ENCODE assay signal across 8 mouse cellular contexts in genomic region chr5:146220501-146220878, GRCm38 (mm10). TPM values are rescaled to one million over a fixed set of nuclear protein-coding genes. Genes with fewer than 3 reads are reported as not detected.
DNase-seq lines count a peak whose midpoint lies in the region; ATAC-seq and TF ChIP-seq lines count a peak whose summit lies in the region.

No protein-coding gene starts in this region.

- H3K9me3 ChIP-seq in embryonic facial prominence, embryonic 12.5 days = no peaks in the 10 kb centered on the region
- no peaks in the 10 kb centered on the region for H3K9me3 ChIP-seq in intestine, embryonic 16.5 days (ENCODE audit: control insufficient read depth, low read length)

- 7% methylated on average over 13 of the region's 13 CpGs for WGBS in embryonic facial prominence, embryonic 12.5 days
- WGBS in intestine, embryonic 16.5 days = 8% methylated on average over 13 of the region's 13 CpGs

- H3K9ac ChIP-seq in embryonic facial prominence, embryonic 12.5 days = peak overlapping the region; percentile 38
- peak overlapping the region; percentile 66 for H3K9ac ChIP-seq in intestine, embryonic 16.5 days (ENCODE audit: low read depth, low read length)

- TF ChIP-seq CTCF in layer of hippocampus, adult 2 months (conservative IDR thresholded peaks at IDR 0.05) = no peak

- H3K27ac ChIP-seq in layer of hippocampus, adult 2 months = peak overlapping the region; percentile 99
- H3K27ac ChIP-seq in embryonic facial prominence, embryonic 12.5 days = no peak overlapping the region
- peak overlapping the region; percentile 100 for H3K27ac ChIP-seq in intestine, embryonic 16.5 days (ENCODE audit: low read length)

- peak overlapping the region; percentile 75 for H3ac ChIP-seq in myocyte (ENCODE audit: control insufficient read depth, insufficient read length)

- TF ChIP-seq POLR2A in myocyte (IDR thresholded peaks at IDR 0.05; ENCODE audit: insufficient read length, low read depth) = no peak

- peak; percentile 59 for ATAC-seq in embryonic facial prominence, embryonic 12.5 days (ENCODE audit: insufficient number of reproducible peaks, insufficient read depth, low FRiP score, low TSS enrichment)
- ATAC-seq in intestine, embryonic 16.5 days = peak; percentile 78

- H3K4me2 ChIP-seq in embryonic facial prominence, embryonic 12.5 days (replicated peaks) = peak overlapping the region; percentile 58
- peak overlapping the region; percentile 59 for H3K4me2 ChIP-seq in intestine, embryonic 16.5 days (ENCODE audit: low read depth, low read length)
- peak overlapping the region; percentile 55 for H3K4me2 ChIP-seq in myocyte (ENCODE audit: low read depth)

- no peak for DNase-seq in layer of hippocampus, adult 2 months (ENCODE audit: low spot score in 2 of 2)
- no peak for DNase-seq in layer of hippocampus, postnatal 36 days
- DNase-seq in cerebellum, adult 9-11 months = no peak
- DNase-seq in adrenal gland, adult (ENCODE audit: inconsistent age in 2 of 2, low spot score in 1 of 2) = no peak
- DNase-seq in frontal cortex, postnatal 14 days (ENCODE audit: low spot score in 2 of 2) = no peak

- peaks cover 26% of the 10 kb centered on the region for H3K36me3 ChIP-seq in embryonic facial prominence, embryonic 12.5 days
- no peaks in the 10 kb centered on the region for H3K36me3 ChIP-seq in intestine, embryonic 16.5 days (ENCODE audit: control insufficient read depth, insufficient read depth, low read length)
- peaks cover 24% of the 10 kb centered on the region for H3K36me3 ChIP-seq in myocyte (ENCODE audit: control insufficient read depth, insufficient read depth)

- no peaks in the 10 kb centered on the region for H3K79me2 ChIP-seq in myocyte (ENCODE audit: control insufficient read depth, insufficient read depth)

- 0 out of 2 replicates have a peak, but pooled peaks cover 8% of the 10 kb centered on the region for H3K4me1 ChIP-seq in embryonic facial prominence, embryonic 12.5 days
- H3K4me1 ChIP-seq in intestine, embryonic 16.5 days (ENCODE audit: control insufficient read depth, insufficient read depth, low read length) = peaks cover 9% of the 10 kb centered on the region

- H3K4me3 ChIP-seq in layer of hippocampus, adult 2 months = peak overlapping the region; percentile 94
- peak overlapping the region; percentile 77 for H3K4me3 ChIP-seq in embryonic facial prominence, embryonic 12.5 days
- H3K4me3 ChIP-seq in intestine, embryonic 16.5 days (ENCODE audit: low read length) = peak overlapping the region; percentile 88
- H3K4me3 ChIP-seq in myocyte = peak overlapping the region; percentile 70

- H3K27me3 ChIP-seq in embryonic facial prominence, embryonic 12.5 days = no peaks in the 10 kb centered on the region
- H3K27me3 ChIP-seq in intestine, embryonic 16.5 days (replicated peaks; ENCODE audit: control insufficient read depth, insufficient read depth, low read length) = no peaks in the 10 kb centered on the region
- H3K27me3 ChIP-seq in myocyte (ENCODE audit: control insufficient read depth, insufficient read depth, insufficient read length) = no peaks in the 10 kb centered on the region

TF ChIP-seq in myocyte, 11 proteins besides CTCF, POLR2A, EP300 and RAD21:
- no peak for TF ChIP-seq TCF3 (IDR thresholded peaks at IDR 0.05; ENCODE audit: insufficient read length, low read depth)
- no peak for TF ChIP-seq POLR2AphosphoS2 (IDR thresholded peaks at IDR 0.05; ENCODE audit: insufficient read length, low read depth)
- no peak for TF ChIP-seq CEBPB (IDR thresholded peaks at IDR 0.05; ENCODE audit: insufficient read depth, poor library complexity, severe bottlenecking)
- TF ChIP-seq MYOG (IDR thresholded peaks at IDR 0.05; ENCODE audit: control insufficient read depth in 1 of 3, insufficient read depth in 1 of 3, insufficient read length in 2 of 3, low read depth in 2 of 3) = no peak
- TF ChIP-seq TCF12 (IDR thresholded peaks at IDR 0.05; ENCODE audit: insufficient read depth, poor library complexity, severe bottlenecking) = no peak
- no peak for TF ChIP-seq MAX (IDR thresholded peaks at IDR 0.05; ENCODE audit: low read depth)
- no peak for TF ChIP-seq SRF (IDR thresholded peaks at IDR 0.05; ENCODE audit: control insufficient read depth, insufficient read length, low read depth)
- TF ChIP-seq USF1 (IDR thresholded peaks at IDR 0.05; ENCODE audit: low read depth) = no peak
- no peak for TF ChIP-seq REST (IDR thresholded peaks at IDR 0.05; ENCODE audit: insufficient read depth, insufficient read length)
- TF ChIP-seq MYOD1 (IDR thresholded peaks at IDR 0.05; ENCODE audit: control insufficient read depth in 1 of 3, insufficient read length in 2 of 3, low read depth in 2 of 3) = no peak
- no peak for TF ChIP-seq E2F4 (IDR thresholded peaks at IDR 0.05; ENCODE audit: insufficient read depth)

RNA-seq across cellular contexts. Expression of gene Rnf6, which starts 0.9 kb away (rescaled TPM):
- total RNA-seq in layer of hippocampus, adult 2 months (2021) = 10 to 100 TPM; 64.6 to 70.8 TPM
- total RNA-seq in layer of hippocampus, postnatal 36 days (2021) = 10 to 100 TPM; 70.8 to 71.5 TPM
- 32.1 and 32.8 TPM in 2 replicates for polyA plus RNA-seq in embryonic facial prominence, embryonic 12.5 days (2016; fragmentation: Nextera tagmentation; extraction: Ambion mirVana)
- 53.0 and 56.0 TPM in 2 replicates for polyA plus RNA-seq in intestine, embryonic 16.5 days (2015; fragmentation: Nextera tagmentation; extraction: Ambion mirVana)
- 17.2 TPM for polyA plus RNA-seq in myocyte (2012; fragmentation: generic; extraction: Trizol)

RNA-seq across cellular contexts. Expression of gene Cdk8, which starts 10.5 kb away (rescaled TPM):
- total RNA-seq in layer of hippocampus, adult 2 months (2021) = 10 to 100 TPM; 40.7 to 44.5 TPM
- total RNA-seq in layer of hippocampus, postnatal 36 days (2021) = 10 to 100 TPM; 42.7 to 50.6 TPM
- polyA plus RNA-seq in embryonic facial prominence, embryonic 12.5 days (2016; fragmentation: Nextera tagmentation; extraction: Ambion mirVana) = 30.8 and 31.7 TPM in 2 replicates
- polyA plus RNA-seq in intestine, embryonic 16.5 days (2015; fragmentation: Nextera tagmentation; extraction: Ambion mirVana) = 12.2 and 12.9 TPM in 2 replicates
- 11.0 TPM for polyA plus RNA-seq in myocyte (2012; fragmentation: generic; extraction: Trizol)

RNA-seq across cellular contexts. Expression of gene 1700001J03Rik, which starts 35.4 kb away (rescaled TPM):
- 1 to 10 TPM; 1.2 to 1.6 TPM for total RNA-seq in layer of hippocampus, adult 2 months (2021)
- total RNA-seq in layer of hippocampus, postnatal 36 days (2021) = 1 to 10 TPM; 1.2 to 2.3 TPM
- polyA plus RNA-seq in embryonic facial prominence, embryonic 12.5 days (2016; fragmentation: Nextera tagmentation; extraction: Ambion mirVana) = not detected in 2 replicates
- not detected in 2 replicates for polyA plus RNA-seq in intestine, embryonic 16.5 days (2015; fragmentation: Nextera tagmentation; extraction: Ambion mirVana)
- polyA plus RNA-seq in myocyte (2012; fragmentation: generic; extraction: Trizol) = not detected

RNA-seq across cellular contexts. Expression of gene Gm6309, which starts 50.0 kb away (rescaled TPM):
- not detected for total RNA-seq in layer of hippocampus, adult 2 months (2021)
- total RNA-seq in layer of hippocampus, postnatal 36 days (2021) = not detected
- not detected in 2 replicates for polyA plus RNA-seq in embryonic facial prominence, embryonic 12.5 days (2016; fragmentation: Nextera tagmentation; extraction: Ambion mirVana)
- polyA plus RNA-seq in intestine, embryonic 16.5 days (2015; fragmentation: Nextera tagmentation; extraction: Ambion mirVana) = not detected in 2 replicates
- not detected for polyA plus RNA-seq in myocyte (2012; fragmentation: generic; extraction: Trizol)
